ENCODE assay signal across 9 mouse cellular contexts in the genomic region with DNA sequence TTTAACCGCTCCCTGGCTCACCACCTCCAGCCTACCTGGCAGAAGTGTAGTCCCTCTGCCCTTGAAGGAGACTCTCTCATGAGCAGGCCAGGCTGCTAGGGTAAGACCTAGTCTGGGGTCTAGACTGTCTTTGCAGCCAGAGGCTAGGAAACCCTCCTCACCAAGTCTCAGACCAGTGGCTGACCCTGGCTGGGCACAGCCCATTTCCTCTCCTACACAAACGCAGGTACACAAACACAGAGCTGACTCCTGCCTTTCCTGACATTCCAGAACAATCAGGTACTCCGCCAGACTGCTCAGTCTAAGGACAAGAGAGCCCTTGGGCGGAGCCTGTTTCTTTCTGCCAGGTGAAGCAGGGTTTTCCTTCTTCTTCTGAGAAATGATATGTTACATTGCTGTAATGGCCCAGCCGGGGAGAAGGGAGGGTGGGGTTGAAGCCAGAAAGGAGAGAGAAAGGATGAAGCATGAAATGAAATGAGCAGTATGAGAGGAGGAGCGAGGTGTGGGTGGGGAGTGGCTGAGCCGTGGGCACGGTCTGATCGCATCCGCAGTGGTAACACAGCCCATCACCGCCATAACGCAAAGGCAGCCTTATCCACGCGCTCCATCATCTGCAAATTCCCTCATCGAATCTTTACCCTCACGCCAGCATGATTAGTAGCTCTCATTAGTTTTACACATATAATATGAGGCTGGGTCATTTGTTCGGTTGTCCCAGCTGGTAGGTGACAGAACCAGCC. TPM values are rescaled to one million over a fixed set of nuclear protein-coding genes. Genes with fewer than 3 reads are reported as not detected.
DNase-seq lines count a peak whose midpoint lies in the region; ATAC-seq and TF ChIP-seq lines count a peak whose summit lies in the region.
"Had no signal": no experiment of that assay in that cellular context is flagged by ENCODE, and none has a peak within 500 bp of the region (broad histone marks: within the 10 kb centered on the region; RNA-seq: fewer than 3 reads in every experiment).

No protein-coding gene starts in this region.

- peak overlapping the region; percentile 58; the same call in 1 of the 2 replicates for H3K27ac ChIP-seq in cerebellum, adult 2 months (ENCODE audit: insufficient read depth, low read length)
- H3K27ac ChIP-seq in hindbrain, embryonic 12.5 days: peak overlapping the region; percentile 91

- no peak for TF ChIP-seq CTCF in cerebellum, adult 2 months (IDR thresholded peaks at IDR 0.05; ENCODE audit: borderline replicate concordance, insufficient read depth, low read depth, low read length)
- no peak for TF ChIP-seq CTCF in E14TG2a.4 (conservative IDR thresholded peaks at IDR 0.05; ENCODE audit: low read length)

- no peak overlapping the region for H3K4me2 ChIP-seq in hindbrain, embryonic 12.5 days (replicated peaks)

- no peaks in the 10 kb centered on the region for H3K9me3 ChIP-seq in E14TG2a.4 (ENCODE audit: low read length)
- no peaks in the 10 kb centered on the region for H3K9me3 ChIP-seq in hindbrain, embryonic 12.5 days (replicated peaks)

- DNase-seq in cerebellum, adult 2 months: no peak
- DNase-seq in cerebellum, adult 18-20 months: no peak
- peak; percentile 50 for DNase-seq in lung, postnatal 25 days (ENCODE audit: low spot score)
- DNase-seq in frontal cortex, adult 2 months (ENCODE audit: extremely low spot score in 1 of 2, low spot score in 1 of 2): no peak
- DNase-seq in cerebellum, adult 8-10 months: no peak
- no peak for DNase-seq in layer of hippocampus, postnatal 14 days (ENCODE audit: low spot score in 2 of 2)

- H3K27me3 ChIP-seq in cerebellum, adult 2 months (ENCODE audit: control insufficient read depth, insufficient read depth, low read length): no peaks in the 10 kb centered on the region
- H3K27me3 ChIP-seq in E14TG2a.4 (ENCODE audit: insufficient read depth, low read length): no peaks in the 10 kb centered on the region
- H3K27me3 ChIP-seq in hindbrain, embryonic 12.5 days: peaks cover 13% of the 10 kb centered on the region

- no peak for TF ChIP-seq POLR2A in cerebellum, adult 2 months (IDR thresholded peaks at IDR 0.05; ENCODE audit: borderline replicate concordance, insufficient read depth, low read length)

- H3K9ac ChIP-seq in hindbrain, embryonic 12.5 days: no peak overlapping the region

- 85% methylated on average over 17 of the region's 17 CpGs for WGBS in cerebellum, adult 2 months
- 76% methylated on average over 17 of the region's 17 CpGs for WGBS in hindbrain, embryonic 12.5 days

- peaks cover 40% of the 10 kb centered on the region for H3K4me1 ChIP-seq in cerebellum, adult 2 months (ENCODE audit: control insufficient read depth, insufficient read depth, low read length)
- H3K4me1 ChIP-seq in E14TG2a.4 (replicated peaks; ENCODE audit: low read depth, low read length): peaks cover 92% of the 10 kb centered on the region
- H3K4me1 ChIP-seq in hindbrain, embryonic 12.5 days: peaks cover 35% of the 10 kb centered on the region

- H3K4me3 ChIP-seq in cerebellum, adult 2 months (replicated peaks; ENCODE audit: insufficient read depth, low read depth, low read length): no peak overlapping the region
- H3K4me3 ChIP-seq in E14TG2a.4 (replicated peaks; ENCODE audit: low read length): peak overlapping the region; percentile 60
- no peak overlapping the region for H3K4me3 ChIP-seq in hindbrain, embryonic 12.5 days
- H3K4me3 ChIP-seq: erythroblast, embryonic 14.5 days had no signal

- ATAC-seq in hindbrain, embryonic 12.5 days (ENCODE audit: low FRiP score): 0 out of 2 replicates have a peak, but pooled peaks have one; percentile 40

- no peaks in the 10 kb centered on the region for H3K36me3 ChIP-seq in E14TG2a.4 (ENCODE audit: insufficient read depth, low read length)
- no peaks in the 10 kb centered on the region for H3K36me3 ChIP-seq in hindbrain, embryonic 12.5 days

RNA-seq across cellular contexts. Expression of a gene that starts 27.7 kb away (rescaled TPM):
- polyA plus RNA-seq in cerebellum, adult 2 months (2012; rRNA removed): 122 and 127 TPM in 2 replicates
- 41.1 and 46.9 TPM in 2 replicates for polyA plus RNA-seq in hindbrain, embryonic 12.5 days (2016; fragmentation: Nextera tagmentation; extraction: Ambion mirVana)
- polyA plus RNA-seq in frontal cortex, adult 2 months (2012; rRNA removed): 76.1 and 78.2 TPM in 2 replicates
- 10 to 100 TPM; 60.4 to 63.6 TPM for total RNA-seq in layer of hippocampus, postnatal 14 days (2021)

RNA-seq across cellular contexts. Expression of a gene that starts 34.6 kb away (rescaled TPM):
- 48.6 and 53.9 TPM in 2 replicates for polyA plus RNA-seq in cerebellum, adult 2 months (2012; rRNA removed)
- 75.9 and 86.3 TPM in 2 replicates for polyA plus RNA-seq in hindbrain, embryonic 12.5 days (2016; fragmentation: Nextera tagmentation; extraction: Ambion mirVana)
- polyA plus RNA-seq in frontal cortex, adult 2 months (2012; rRNA removed): 48.5 and 50.2 TPM in 2 replicates
- total RNA-seq in layer of hippocampus, postnatal 14 days (2021): 10 to 100 TPM; 64.9 to 65.1 TPM
